Mouse (Mus musculus): Measurements from ENCODE around the gene Farsa.
A peak's percentile ranks its signal among the peaks of the same experiment; 100 is the strongest.
"Not testable (repeated sequence)": the region's sequence is repeated elsewhere in the genome, so short reads cannot be mapped to it uniquely, and the experiment has no call there.

Gene Farsa

DNA sequence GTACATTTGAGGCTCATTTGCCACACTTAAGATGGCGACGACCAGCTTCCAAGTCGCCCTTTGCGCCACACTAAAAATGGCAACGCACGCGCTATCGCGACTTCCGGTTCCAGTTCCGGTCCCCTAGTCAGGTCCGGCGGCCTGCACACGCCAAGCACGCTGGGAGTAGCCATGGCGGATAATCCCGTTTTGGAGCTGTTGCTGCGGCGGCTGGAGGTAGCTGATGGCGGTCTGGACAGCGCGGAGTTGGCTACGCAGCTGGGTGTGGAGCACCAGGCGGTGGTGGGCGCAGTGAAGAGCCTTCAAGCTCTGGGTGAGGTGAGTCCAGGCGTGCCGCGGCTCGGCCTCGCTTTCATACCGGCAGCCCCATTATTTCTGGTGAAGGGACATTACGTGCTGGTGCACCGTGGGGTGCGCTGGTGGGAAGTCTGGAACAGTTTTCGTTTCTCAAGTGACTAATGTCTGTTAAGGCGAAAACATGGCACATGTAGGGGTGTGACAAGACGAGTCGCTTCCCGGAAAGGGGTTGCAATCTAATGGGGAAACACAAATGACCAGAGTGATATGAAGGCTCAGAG, at the start of gene Farsa:
Gene Farsa, plus strand, starts transcription at position 126 of the 578 bp plus-strand sequence.
- DNase-seq: peak; percentile 94 to 95

DNA sequence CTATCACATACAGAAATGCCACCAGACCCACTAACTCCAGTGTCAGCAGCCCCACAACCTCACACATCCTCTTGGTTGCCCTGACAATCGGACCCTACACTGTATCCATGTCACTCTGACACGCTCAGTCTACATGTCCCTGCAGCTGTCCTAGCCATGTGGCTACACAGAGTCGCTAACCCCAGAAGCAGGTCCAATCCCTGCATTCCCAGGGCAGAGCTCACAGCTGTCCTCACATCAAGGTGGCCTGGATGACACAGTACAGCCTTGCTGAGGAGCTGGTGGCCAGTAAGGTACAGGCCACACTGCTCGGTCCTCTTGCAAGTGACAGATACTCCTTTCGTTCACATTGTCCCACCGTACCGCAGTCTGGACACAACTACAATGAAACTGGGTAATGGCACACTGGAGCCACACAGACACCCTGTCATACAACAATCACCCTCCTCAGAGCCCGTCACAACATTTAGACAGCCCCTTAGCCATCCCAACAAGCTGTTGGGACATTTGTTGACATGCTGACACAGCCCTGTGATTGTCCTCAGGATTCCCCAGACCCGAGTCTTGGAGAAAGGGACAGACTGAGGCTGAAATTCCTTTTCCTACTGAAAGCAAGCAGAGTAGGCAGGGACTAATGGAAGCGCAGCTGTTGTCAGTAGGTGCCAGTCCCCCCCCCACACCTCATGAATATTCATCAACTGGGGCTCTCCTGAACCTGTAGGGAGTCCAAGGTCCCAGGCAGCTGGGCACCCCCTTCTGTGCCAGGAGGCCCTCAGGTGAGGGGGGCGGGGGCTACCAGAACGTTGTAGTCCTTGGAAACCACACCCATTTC, 47.5 kb upstream of the Farsa start:
- no peak for DNase-seq

DNA sequence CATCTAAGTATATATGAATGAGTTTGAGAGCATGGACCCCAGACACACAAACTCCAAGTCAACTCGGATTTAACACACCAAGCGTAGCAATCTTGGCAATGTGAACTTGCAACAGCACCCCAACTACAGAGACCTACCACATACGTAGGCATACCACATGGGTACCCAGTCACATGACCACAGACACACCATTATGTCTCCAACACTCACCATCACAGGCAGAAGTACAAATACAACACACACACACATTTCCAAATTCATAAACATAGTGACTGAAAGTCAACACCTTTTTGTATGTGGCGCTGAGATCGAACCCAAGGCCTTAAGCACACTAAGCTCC, 46.9 kb upstream of the Farsa start:
- no peak for DNase-seq

DNA sequence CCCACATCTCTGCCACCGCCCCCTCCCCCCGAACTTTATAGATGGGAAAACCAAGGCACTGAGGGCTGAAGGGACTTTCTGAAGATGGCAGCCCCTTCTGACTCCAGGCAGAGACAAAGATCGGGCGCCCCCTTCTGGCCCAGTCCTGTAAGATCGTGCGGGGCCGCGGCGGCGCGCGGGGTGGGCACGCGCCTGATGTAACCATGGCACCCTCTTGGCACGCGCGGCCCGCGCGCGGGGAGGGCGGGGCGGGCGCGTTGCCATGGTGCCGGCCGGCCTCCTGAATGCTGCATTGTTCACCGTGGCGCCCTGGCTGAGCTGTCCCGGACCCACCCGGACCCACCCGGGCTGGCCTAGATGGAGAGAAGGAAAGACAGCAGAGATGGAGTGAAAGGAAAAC, 45.9 kb upstream of the Farsa start:
- peak; percentile 88 to 95 for DNase-seq

DNA sequence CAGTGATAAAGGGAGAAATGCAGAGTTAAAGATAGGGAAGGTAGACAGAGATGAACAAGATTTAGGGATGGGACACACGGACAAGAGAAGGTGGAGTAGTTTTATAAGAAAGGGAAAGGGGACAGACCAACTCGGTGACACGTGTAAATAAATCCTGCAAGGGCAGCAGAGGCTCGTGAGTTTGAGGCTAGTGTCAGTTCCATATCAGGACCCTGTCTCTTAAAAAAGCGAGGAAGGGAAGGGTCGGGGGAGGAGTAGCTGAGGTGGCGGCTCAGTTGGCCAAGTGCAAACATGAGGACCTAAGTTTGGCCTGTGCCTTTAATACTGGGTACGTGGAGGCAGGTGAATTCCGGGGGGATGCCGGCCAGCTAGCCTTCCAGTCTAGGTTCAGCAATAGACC, 45.5 kb upstream of the Farsa start:
- DNase-seq: no peak

DNA sequence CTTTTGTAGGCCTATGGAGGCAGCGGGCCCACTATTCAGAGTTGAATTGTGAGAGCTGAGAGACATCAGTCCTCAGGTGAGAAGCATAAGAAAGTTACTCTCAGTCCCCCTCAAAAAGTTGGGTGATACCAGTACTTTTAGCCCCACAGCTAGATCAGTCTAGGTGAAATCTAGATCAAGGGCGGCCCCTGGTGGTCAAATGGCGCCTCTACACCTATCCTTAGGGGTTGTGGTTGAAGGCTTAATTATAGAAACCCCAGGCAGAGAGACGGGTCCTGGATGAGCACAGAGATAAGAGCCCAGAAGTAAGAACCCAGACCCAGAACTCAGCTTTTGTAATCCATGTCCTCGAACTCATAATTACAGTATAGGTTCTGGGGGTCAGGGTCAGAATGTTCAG, 43.7 kb upstream of the Farsa start:
- DNase-seq: peak; percentile 76 to 92

DNA sequence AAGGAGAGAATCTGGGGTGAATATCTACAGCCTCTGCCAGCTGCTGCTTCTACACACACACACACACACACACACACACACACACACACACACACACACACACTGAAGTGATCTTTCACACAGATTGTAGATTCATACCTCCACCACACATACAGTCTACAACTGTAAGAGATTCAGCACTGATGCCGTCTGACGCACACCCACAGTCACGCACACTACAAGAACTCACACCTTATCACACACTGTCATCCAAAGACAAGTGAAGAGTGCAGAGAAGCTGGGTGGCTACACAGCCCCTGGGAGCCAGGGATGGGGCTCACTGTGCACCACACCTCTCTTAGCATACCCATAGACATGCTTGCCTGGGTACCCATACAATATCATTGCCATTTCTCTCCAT, 43.0 kb upstream of the Farsa start:
- DNase-seq: no peak

DNA sequence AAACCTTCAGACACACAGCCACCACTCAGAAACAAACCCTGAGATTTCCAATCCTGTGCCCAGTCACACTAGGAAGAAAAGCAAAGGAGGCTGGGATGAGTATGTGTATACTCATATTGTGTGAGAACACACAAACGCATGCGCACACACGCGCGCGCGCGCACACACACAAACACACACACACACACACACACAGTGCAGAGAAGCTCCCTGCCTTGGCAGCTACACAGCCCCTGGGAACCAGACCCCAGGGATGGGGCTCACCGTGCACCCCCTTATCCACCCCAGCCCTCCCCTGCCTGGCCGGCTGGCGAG, 42.6 kb upstream of the Farsa start:
- DNase-seq: no peak

DNA sequence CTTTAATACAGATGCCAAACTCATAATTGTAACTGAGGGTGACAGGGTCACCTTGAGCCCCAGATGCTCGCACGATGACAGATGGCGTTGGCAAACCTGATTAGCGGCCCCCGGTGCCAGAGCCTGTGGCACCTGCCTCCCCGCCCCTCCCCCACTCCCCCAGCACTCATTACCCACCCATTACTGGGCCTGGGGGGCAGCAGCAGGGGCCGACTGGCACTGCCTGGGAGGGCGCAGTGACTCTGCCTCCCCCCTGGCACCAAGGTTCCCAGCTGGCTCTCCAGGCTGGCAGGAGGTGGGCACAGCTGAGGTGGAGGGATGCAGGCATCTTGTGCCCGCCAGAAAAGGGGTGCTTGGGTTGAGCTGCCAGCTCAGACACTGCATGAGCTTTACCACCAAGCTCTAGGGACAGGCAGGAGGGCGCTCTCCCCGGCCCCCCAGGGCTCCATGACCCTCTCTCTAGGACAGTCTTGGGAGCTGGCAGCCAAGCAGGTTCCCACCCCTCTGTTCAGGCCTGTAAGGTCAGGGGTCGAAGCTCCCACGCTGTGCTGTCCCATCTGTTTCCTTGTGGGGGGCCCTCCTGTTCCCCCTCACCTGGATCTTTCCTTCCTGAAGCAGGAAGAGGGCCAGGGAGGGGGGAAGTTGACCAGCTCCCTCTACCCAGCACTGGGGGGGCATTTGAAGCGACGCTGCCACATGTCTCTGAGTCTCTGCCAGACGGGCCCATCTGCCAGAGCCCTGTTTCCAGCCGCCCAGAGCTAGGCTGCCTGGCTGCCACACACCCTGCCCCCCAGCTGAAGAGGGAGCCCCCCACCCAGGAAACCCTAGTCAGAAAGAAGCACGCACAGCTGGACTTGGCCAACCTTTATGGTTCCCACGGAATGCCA, 42.0 kb upstream of the Farsa start:
- DNase-seq: no peak

DNA sequence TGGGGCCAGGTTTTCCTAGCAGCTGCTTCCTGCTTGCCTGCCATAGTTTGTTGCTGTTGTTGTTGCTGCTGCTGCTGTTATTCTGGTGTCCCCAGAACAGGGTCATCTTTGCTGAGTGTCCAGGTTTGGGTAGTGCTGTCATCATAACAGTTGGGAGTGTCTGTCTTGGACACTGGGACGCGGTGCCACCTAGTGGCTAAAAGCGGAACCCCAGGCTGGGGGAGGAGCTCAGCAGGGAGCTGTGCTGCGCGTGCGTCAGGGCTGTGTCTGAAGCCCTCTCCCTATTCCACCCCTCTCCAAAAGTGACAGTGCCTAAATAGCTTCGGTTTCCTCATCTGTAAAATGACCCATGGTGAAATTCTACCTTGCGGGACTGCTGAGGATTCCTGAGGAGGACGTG, 41.2 kb upstream of the Farsa start:
- DNase-seq: peak; percentile 90 to 98

DNA sequence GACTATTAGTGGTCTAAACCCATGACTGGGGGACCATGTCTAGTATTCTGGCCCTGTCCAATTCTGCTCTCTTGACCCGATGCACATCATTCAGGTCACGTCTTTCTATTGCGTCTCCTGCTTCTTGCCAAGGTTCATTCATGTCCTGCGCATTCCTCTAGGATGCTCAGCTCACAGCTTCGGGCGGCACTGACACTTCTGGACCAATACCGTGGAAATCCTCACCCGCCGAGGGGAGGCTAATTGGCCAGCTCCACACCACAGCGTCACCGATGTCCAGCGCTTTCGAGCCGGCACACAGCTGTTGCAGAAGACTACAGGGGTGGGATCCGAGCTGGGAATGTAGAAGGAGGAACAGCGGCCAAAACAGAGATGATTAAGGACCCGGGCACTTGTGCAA, 40.7 kb upstream of the Farsa start:
- DNase-seq: no peak

DNA sequence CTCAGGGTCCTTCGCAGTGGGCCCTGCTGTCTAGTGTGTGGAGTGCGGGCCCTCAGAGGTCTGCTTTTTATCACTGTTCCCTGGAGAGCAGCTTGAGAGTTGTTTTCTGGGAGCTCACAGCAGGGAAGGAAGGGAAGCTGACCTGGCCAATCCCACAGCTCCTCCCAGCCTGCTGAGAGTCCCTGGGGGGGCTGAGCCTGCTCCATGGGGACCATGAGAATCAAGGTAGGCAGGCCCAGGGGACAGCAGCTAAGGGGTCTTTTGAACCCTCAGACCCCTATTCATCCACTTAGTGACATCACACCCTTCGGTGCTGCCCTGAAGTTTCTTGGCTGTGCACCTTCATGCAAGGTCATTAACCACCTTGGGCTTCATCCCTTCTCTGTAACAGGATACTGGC, 34.1 kb upstream of the Farsa start, which contains the start of gene Dand5:
Gene Dand5, minus strand, starts transcription at position 101 of the 400 bp plus-strand sequence.
- no peak for DNase-seq

DNA sequence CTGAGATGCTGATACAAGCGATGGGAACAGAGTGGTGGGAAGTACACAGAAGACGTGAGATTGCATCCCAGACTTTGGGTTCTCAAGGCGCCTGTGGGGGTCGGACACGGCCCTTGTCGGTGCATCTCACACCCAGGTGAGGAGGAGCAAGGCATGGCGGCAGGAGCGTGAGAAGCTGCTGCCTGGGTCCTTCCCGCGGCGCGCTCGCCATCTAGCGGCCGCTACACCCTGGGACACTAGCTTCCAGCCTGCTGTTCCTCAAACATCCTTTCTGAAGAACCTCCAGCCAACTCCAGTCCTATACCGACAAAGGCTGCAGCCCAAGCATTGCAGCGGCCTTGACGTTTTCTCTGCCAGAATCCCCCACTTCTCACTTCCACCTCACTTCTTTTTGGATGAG, 33.1 kb upstream of the Farsa start:
- DNase-seq: peak; percentile 58 to 83

DNA sequence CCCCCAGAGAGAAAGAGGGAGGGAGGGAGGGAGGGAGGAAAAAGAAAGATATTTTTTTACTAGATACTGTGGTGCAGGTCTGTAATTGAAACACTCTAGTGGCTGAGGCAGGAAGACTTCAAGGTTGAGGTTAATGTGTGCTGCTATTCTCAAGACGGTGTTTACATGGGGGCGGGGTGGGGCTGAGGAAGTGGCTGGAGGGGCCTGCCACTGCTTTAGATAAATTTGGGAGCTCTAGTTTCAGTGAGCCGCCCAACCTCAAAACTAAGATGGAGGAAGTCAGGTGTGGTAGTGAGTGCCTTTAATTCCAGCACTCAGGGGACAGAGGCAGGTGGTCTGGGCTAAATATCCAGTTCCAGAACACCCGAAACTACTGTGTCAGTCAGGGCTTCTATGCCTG, 31.2 kb upstream of the Farsa start:
- DNase-seq: no peak

DNA sequence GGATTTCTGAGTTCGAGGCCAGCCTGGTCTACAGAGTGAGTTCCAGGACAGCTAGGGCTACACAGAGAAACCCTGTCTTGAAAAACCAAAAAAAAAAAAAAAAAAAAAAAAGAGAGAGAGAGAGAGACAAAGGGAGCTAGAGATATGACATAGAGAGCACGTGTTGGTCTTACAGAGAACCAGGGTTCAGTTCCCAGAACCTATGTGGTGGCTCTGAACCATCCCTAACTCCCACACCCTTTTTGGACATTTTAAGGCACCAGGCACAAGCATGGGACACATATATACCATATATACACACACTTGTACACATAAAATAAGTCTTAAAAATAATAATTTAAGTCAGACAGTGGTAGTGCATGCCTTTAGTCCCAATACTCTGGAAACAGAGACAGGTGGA, 30.3 kb upstream of the Farsa start:
- not testable (repeated sequence) for DNase-seq

DNA sequence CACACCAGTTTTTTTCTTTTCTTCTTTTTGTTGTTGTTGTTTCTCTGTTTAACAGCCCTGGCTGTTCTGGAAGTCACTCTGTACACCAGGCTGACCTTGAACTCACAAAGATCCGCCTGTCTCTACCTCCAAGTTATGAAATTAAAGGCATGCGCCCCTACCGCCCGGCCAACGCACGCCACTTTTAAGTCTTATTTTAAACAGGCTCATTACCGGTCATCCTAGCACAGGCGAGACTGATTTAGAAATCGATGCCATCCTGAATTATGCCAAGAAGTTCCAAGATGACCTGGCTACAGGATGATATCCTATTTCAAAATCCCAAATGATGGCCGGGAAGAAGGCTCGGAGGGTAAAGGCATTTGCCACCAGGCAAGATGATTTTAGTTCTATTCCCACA, 25.3 kb upstream of the Farsa start, which contains the start of gene Gadd45gip1:
Gene Gadd45gip1, plus strand, starts transcription at position 33 of the 400 bp plus-strand sequence.
- peak; percentile 28 to 50 for DNase-seq

DNA sequence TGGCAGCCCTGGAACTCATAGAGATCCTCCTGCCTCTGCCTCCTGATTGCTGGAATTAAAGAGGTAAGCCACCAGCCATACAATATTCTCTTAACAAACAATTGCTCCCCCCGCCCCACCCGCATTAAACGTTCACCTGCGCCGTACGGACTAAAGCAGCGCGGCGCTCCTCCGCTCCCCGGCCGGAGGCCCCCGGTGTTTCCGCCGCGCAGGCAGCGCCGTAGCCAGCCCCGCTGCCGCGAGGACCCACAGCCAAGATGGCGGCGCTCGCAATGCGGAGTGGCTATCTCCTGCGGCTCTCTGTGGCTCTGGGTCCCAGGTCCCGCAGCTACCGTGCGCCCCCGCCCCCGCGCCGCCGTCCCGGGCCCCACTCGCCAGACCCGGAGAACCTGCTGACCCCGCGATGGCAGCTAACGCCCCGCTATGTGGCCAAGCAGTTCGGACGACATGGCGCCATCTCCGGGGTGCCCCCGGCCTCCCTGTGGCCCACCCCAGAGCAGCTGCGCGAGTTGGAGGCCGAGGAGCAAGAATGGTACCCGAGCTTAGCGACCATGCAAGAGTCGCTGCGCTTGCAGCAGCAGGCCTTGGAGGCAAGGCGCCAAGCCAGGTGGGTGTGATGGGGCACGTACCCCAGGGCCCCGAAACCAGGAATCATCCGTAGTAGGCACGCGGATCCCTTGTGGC, 24.6 kb upstream of the Farsa start:
- DNase-seq: peak; percentile 77 to 92

DNA sequence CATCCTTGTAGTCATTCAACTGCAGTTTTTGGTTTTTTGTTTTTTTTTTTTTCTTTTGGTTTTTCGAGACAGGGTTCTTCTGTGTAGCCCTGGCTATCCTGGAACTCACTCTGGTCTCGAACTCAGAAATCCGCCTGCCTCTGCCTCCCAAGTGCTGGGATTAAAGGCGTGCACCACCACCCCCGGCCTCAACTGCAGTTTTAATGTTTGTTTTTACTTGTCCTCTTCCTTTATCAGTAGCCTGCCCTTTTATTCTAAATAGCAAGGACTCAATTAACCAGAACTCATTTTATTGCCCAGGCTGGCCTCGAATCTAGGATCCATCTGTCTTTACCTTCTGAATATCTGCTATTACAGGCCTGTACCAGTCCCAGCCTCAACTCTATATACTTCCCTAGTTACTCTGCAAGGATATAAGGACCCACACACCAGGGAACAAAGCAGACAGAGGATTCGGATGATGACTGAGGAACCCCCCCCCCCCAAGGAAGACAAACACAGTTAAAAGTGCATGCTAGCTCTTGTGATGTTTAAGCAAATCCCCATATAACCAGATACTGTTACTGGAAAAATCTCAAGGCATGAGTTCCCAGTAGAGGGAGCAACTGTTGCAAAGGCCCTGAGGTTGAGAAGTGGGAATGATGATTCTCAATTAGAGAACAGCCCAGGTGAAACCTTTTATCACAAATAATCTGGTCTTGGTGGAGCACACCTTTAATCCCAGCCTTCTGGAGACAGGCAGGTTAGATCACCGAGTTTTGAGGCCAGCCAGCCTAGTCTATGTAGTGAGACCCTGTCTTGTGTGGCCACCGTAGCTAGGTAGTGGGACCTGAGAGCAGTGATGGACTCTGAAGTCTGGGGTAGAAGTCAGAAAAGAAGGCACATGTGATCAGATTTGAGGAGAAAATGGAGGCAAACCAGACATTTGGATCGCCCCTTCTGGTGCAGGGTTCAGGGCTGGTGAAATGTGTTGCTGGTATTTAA, 23.7 kb upstream of the Farsa start:
- DNase-seq: no peak

DNA sequence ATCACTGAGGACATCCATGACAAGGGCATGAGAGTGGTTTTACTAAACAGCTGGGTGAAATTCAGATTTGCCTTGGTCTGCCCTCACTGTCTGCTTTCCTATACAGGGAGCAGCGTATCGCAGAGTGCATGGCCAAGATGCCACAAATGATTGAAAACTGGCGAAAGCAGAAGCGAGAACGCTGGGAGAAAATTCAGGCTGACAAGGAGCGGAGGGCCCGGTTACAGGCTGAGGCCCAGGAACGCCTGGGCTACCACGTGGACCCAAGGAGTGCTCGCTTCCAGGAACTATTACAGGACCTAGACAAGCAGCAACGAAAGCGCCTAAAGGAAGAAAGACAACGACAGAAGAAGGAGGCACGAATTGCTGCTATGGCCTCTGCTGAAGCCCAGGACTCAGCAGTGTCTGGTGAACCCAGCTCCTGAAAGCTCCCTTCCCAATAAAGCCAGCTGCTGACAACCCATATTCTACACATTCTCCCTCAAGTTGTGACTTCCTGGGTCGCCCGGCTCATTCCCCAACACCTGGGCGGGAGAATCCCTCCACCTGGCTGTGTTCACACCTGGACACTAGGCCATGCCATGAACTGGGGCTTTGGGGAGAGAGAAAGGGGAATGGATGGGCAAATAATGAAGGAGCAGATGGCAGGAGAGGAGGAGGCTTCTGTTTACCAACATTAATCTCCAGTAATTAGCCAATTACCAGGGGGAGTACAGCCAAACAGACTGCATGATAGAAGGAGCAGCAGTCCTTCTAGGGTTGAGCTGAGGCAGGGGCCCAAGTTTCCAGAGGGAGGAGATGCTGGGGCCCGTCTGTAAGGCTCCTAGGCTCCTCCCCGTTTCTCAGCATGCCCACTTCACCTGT, 22.6 kb upstream of the Farsa start:
- no peak for DNase-seq
